Mouse (Mus musculus) midbrain, embryonic 13.5 days (tissue): ENCODE data around the gene Gabpa. TPM values are rescaled to one million over a fixed set of nuclear protein-coding genes. Genes with fewer than 3 reads are reported as not detected.

Source experiments
- ATAC-seq: fragments of 200-750 bp; cut with Nextera tagmentation; 2 replicates; pipeline ENCODE4 v1.8.0; 2017; ENCODE audit warnings: mild to moderate bottlenecking, moderate TSS enrichment, moderate library complexity
- H3K27ac ChIP-seq: fragments of 300-500 bp; sonication (generic); 2 replicates; pipeline ENCODE4 v1.5.1; 2015; ENCODE audit warnings: inconsistent platforms, mild to moderate bottlenecking, moderate library complexity
- H3K27me3 ChIP-seq: fragments of 300-500 bp; sonication (generic); 2 replicates; pipeline ENCODE4 v1.6.1; 2015; ENCODE audit warnings: mild to moderate bottlenecking, inconsistent platforms
- H3K36me3 ChIP-seq: fragments of 300-500 bp; sonication (generic); 2 replicates; pipeline ENCODE4 v1.6.1; 2015; ENCODE audit warnings: mild to moderate bottlenecking, inconsistent platforms
- H3K4me1 ChIP-seq: fragments of 300-500 bp; sonication (generic); replicated peaks from 2 replicates; pipeline ENCODE4 v1.6.1; 2015; ENCODE audit warnings: inconsistent platforms
- H3K4me2 ChIP-seq: fragments of 300-500 bp; sonication (generic); replicated peaks from 2 replicates; pipeline ENCODE4 v1.6.1; 2015; ENCODE audit warnings: moderate library complexity, mild to moderate bottlenecking, inconsistent platforms
- H3K4me3 ChIP-seq: fragments of 300-500 bp; sonication (generic); replicated peaks from 2 replicates; pipeline ENCODE4 v1.5.1; 2015; ENCODE audit warnings: mild to moderate bottlenecking, inconsistent platforms
- H3K9ac ChIP-seq: fragments of 300-500 bp; sonication (generic); replicated peaks from 2 replicates; pipeline ENCODE4 v1.6.1; 2015; ENCODE audit warnings: mild to moderate bottlenecking, inconsistent platforms
- H3K9me3 ChIP-seq: fragments of 300-500 bp; sonication (generic); 2 replicates; pipeline ENCODE4 v1.6.1; 2016; ENCODE audit warnings: mild to moderate bottlenecking, inconsistent platforms
- WGBS: fragments of 180-500 bp; shearing (Covaris S2); methylation state at CpG from one replicate; pipeline ENCODE4 v1.1.7; 2015; 5-methylcytosine and 5-hydroxymethylcytosine counted together
- polyA plus RNA-seq: library from polyadenylated mRNA; unstranded; fragments of >200 nt; fragmentation: Nextera tagmentation; extraction: Ambion mirVana; gene quantifications from 2 replicates; pipeline ENCODE4 v1.2.1, GENCODE M21; 2015

Gene Gabpa
- polyA plus RNA-seq, 1 experiment from 2014 or later: 22.8 TPM

DNA sequence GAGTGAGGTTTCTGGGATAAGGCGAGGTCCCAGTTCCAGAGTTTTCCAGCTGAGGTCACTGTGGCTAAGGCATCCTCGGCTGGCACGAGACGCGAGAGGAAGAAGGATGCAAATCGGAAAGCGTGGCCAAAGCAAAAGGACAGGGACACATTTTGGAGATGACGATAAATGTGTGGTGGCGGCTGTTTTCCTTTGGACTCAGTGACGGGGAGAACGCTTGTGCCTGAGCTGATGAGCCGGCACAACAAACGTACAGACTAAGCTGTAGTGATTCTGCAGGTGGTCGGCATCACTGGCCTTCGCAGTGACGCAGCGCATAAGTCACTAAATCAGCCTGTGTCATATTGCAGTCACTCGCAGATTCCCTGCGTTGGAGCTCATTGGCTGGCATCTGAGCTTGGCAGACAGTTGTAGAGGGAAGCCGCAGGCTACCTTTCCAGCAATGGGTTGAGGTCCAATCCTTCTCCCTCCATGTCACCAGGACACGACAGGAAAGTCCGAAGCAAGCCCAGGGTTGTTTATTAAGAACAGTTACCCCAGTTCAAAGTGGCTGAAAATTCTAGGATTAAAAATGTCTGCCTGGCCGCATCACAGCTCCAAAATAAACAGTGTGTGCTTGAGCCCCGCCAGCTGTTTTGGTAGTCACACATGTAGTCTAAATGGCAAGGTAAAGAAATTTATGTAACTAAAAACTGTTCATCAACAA lies 40.4 kb downstream of the Gabpa start:
- Histone ChIP-seq H3K4me1 (peaks cover 8% of the 10 kb centered on the region), H3K36me3 (no peaks in the 10 kb centered on the region), H3K4me3 (no peak overlapping the region), H3K27me3 (no peaks in the 10 kb centered on the region), H3K9me3 (no peaks in the 10 kb centered on the region), H3K4me2 (no peak overlapping the region), H3K27ac (no peak overlapping the region), H3K9ac (no peak overlapping the region)
- ATAC-seq: no peak
- 82% methylated on average over 24 of the region's 24 CpGs for WGBS

- Histone ChIP-seq H3K27ac (no peak overlapping the region), H3K4me2 (no peak overlapping the region), H3K4me3 (no peak overlapping the region), H3K4me1 (peaks cover 8% of the 10 kb centered on the region), H3K36me3 (no peaks in the 10 kb centered on the region), H3K9ac (no peak overlapping the region), H3K27me3 (no peaks in the 10 kb centered on the region), H3K9me3 (no peaks in the 10 kb centered on the region)
- ATAC-seq: no peak
- 83% methylated on average over 7 of the region's 7 CpGs for WGBS
These were observed 41.0 kb downstream of the Gabpa start for GRCm38 (mm10) chr16:84875718-84876035.

DNA sequence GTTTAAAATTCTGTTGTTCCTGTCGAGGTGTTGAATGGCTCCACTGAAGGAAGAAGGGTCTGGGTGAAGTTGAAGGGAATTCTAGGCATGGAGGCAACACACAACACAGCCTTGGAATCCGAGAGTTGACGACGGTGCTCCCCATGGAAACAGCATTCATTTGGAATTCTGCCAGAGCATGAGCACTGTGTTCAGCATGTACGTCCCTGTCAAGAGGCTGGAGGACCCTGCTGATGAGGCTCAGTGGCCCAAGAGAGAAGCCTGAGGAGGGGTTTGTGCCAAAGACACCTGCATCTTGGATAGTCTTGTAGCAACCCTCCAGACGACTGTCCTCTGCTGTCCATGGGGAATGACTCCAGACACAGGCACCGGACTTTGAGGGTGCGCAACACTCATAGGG lies 41.4 kb downstream of the Gabpa start:
- H3K9me3 ChIP-seq: no peaks in the 10 kb centered on the region
- H3K27ac ChIP-seq: no peak overlapping the region
- ATAC-seq: peak; percentile 66
- H3K9ac ChIP-seq: no peak overlapping the region
- peaks cover 8% of the 10 kb centered on the region for H3K4me1 ChIP-seq
- H3K36me3 ChIP-seq: no peaks in the 10 kb centered on the region
- H3K27me3 ChIP-seq: no peaks in the 10 kb centered on the region
- H3K4me2 ChIP-seq: no peak overlapping the region
- 48% methylated on average over 8 of the region's 8 CpGs for WGBS
- no peak overlapping the region for H3K4me3 ChIP-seq

DNA sequence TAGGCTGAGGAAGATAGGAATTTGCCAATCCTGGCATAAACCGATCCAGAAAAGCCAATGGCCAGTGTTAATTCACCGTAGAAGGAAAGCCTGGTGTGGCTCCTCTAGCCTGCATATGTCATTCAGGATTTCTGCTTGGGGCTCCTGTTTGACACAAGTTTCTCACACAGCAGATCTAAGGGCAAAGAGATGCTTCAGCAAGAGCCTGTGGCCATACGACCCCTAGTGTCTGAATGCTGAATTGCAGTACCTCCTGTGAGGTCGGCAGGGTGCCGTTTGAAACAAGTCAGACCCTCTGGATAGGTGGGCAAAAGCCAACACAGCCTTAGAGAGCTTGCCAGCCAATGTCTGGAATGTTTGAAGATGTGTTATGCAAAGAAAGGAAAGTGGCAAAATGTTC lies 44.4 kb downstream of the Gabpa start:
- Histone ChIP-seq H3K4me2 (no peak overlapping the region), H3K4me1 (peaks cover 8% of the 10 kb centered on the region), H3K27me3 (no peaks in the 10 kb centered on the region), H3K4me3 (no peak overlapping the region), H3K9ac (no peak overlapping the region), H3K9me3 (no peaks in the 10 kb centered on the region), H3K27ac (no peak overlapping the region), H3K36me3 (no peaks in the 10 kb centered on the region)
- WGBS: 29% methylated on average over 5 of the region's 5 CpGs
- peak; percentile 61; the same call in 1 of the 2 replicates for ATAC-seq

- ATAC-seq: no peak
- Histone ChIP-seq H3K4me2 (no peak overlapping the region), H3K27ac (no peak overlapping the region), H3K36me3 (no peaks in the 10 kb centered on the region), H3K9ac (no peak overlapping the region), H3K27me3 (no peaks in the 10 kb centered on the region), H3K4me1 (peaks cover 2% of the 10 kb centered on the region), H3K4me3 (no peak overlapping the region), H3K9me3 (no peaks in the 10 kb centered on the region)
- 89% methylated on average over 9 of the region's 9 CpGs for WGBS
These were observed 46.4 kb downstream of the Gabpa start for GRCm38 (mm10) chr16:84881168-84881567.

DNA sequence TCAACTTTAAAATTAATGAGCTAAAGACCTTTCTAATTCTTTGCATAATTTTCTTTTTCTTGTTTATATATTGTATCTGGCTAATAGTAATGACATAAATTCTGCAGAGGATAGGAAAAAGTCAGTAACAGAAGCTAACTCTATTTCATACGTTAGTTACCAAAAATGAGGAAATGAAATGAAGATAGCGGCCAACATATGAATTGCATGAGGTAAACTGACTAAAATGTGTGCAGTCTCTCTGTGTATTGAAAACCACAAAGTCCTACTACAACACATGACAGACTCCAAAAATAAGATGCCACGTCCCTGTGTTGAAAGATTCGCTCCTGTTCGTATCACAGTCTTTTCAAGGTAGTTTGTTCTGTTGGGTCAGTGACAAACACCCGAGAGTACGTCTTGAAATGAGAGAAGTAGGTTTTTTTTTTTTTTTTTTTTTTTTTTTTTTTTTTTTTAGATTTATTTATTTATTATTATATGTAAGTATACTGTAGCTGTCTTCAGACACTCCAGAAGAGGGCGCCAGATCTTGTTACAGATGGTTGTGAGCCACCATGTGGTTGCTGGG lies 47.1 kb downstream of the Gabpa start:
- Histone ChIP-seq H3K27me3 (no peaks in the 10 kb centered on the region), H3K4me2 (no peak overlapping the region), H3K36me3 (no peaks in the 10 kb centered on the region), H3K4me1 (no peaks in the 10 kb centered on the region), H3K9me3 (no peaks in the 10 kb centered on the region), H3K27ac (no peak overlapping the region), H3K4me3 (no peak overlapping the region), H3K9ac (no peak overlapping the region)
- no peak for ATAC-seq
- 88% methylated on average over 8 of the region's 8 CpGs for WGBS

GRCm38 (mm10) chr16:84884572-84884971 lies 49.8 kb downstream of the Gabpa start:
- Histone ChIP-seq H3K36me3 (no peaks in the 10 kb centered on the region), H3K4me3 (no peak overlapping the region), H3K9me3 (no peaks in the 10 kb centered on the region), H3K9ac (no peak overlapping the region), H3K27ac (no peak overlapping the region), H3K27me3 (no peaks in the 10 kb centered on the region), H3K4me2 (no peak overlapping the region), H3K4me1 (no peaks in the 10 kb centered on the region)
- WGBS: 81% methylated on average over 8 of the region's 8 CpGs
- ATAC-seq: no peak

- Histone ChIP-seq H3K4me2 (no peak overlapping the region), H3K4me3 (no peak overlapping the region), H3K9ac (no peak overlapping the region), H3K27me3 (no peaks in the 10 kb centered on the region), H3K4me1 (no peaks in the 10 kb centered on the region), H3K27ac (no peak overlapping the region), H3K36me3 (no peaks in the 10 kb centered on the region), H3K9me3 (no peaks in the 10 kb centered on the region)
- ATAC-seq: no peak
- 93% methylated on average over 4 of the region's 4 CpGs for WGBS
These were observed 68.3 kb downstream of the Gabpa start for GRCm38 (mm10) chr16:84902995-84903394.

GRCm38 (mm10) chr16:84911477-84912165 lies 76.9 kb downstream of the Gabpa start:
- ATAC-seq: no peak
- Histone ChIP-seq H3K27me3 (no peaks in the 10 kb centered on the region), H3K4me2 (no peak overlapping the region), H3K9me3 (no peaks in the 10 kb centered on the region), H3K4me1 (peaks cover 3% of the 10 kb centered on the region), H3K27ac (no peak overlapping the region), H3K4me3 (no peak overlapping the region), H3K9ac (no peak overlapping the region), H3K36me3 (no peaks in the 10 kb centered on the region)
- WGBS: 87% methylated on average over 8 of the region's 8 CpGs

Other genes with a start within 250 kb of the Gabpa start
- 43.9 and 49.6 TPM in 2 replicates for gene Mrpl39, start 99.2 kb upstream of the Gabpa start, polyA plus RNA-seq
- gene Jam2, start 60.8 kb upstream of the Gabpa start, polyA plus RNA-seq: 40.7 and 44.1 TPM in 2 replicates
- gene Atp5j, start 700 bp downstream of the Gabpa start, polyA plus RNA-seq: 827 and 861 TPM in 2 replicates